Mouse (Mus musculus) embryo, embryonic 10.5 days (tissue): ENCODE results near the gene Suclg1.

ENCODE experiments used
- DNase-seq: peaks from one replicate; pipeline ENCODE4 v3.0.0-alpha.2; 2015; ENCODE audit warnings: low spot score

Gene Suclg1

GRCm38 (mm10) chr6:73249851-73250250 lies 1.7 kb downstream of the Suclg1 start:
- DNase-seq: no peak

DNA sequence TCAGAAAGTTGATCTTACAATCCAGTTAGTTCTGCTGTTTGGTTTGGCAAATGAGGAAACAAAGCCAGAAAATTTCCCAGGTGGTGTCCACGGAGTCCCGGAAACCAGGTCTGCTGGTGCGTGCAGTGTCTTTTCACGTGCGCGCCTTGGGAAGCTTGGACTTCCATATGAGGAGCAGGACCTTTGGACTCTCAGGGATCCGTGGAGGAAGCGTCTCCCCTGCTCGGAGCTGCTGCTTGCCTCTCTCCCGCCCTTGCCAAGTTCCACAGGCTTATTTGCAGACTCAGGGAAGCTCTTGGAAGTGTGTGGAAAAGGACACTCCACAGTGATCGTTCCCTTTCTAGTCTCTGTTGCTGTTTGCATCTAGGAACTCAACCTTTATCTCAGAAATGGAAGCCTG lies 3.2 kb downstream of the Suclg1 start:
- DNase-seq: no peak

DNA sequence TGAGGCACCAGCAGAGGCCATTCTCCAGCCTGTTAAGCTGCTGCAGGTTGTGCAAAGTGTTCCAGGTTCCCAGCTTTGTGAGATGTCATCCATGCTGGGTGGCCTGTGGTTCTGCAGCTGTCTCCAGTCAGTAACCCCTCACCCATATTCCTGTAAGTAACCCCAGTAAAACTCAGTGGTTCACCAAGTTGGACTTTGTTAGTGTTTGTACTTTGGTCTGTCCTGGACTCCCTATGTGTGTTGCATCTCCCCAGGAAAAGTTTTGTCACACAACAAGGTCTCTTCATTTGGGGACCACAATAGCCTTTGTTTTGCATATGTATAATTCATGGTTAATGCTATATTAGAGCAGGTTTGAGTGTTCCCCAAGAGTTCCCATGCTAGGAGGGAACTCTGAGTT lies 4.2 kb downstream of the Suclg1 start:
- DNase-seq: no peak

GRCm38 (mm10) chr6:73253006-73253405 lies 4.8 kb downstream of the Suclg1 start:
- DNase-seq: no peak

- DNase-seq: no peak
Observed at GRCm38 (mm10) chr6:73253584-73253983, 5.4 kb downstream of the Suclg1 start.

GRCm38 (mm10) chr6:73254307-73255228 lies 6.4 kb downstream of the Suclg1 start:
- DNase-seq: no peak

DNA sequence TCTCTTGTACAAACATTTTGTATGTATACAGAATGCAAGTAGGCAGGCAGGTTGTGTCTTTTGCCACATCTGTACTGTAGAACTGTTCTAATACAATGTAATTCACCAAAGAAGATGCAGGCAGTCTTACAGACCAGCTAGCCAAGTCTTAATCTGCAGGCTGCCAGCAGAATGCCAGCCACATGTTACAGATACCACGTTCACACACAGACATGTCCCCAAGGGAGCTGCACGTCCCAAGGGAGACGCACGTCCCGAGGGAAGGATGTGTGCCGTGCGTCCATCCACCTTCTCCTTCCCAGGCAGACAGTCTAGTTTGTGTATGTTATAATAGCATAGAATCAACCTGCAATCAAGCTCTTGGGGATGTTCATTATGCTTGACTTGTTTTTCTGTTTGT lies 8.9 kb downstream of the Suclg1 start:
- no peak for DNase-seq

GRCm38 (mm10) chr6:73260110-73260509 lies 11.9 kb downstream of the Suclg1 start:
- no peak for DNase-seq

DNA sequence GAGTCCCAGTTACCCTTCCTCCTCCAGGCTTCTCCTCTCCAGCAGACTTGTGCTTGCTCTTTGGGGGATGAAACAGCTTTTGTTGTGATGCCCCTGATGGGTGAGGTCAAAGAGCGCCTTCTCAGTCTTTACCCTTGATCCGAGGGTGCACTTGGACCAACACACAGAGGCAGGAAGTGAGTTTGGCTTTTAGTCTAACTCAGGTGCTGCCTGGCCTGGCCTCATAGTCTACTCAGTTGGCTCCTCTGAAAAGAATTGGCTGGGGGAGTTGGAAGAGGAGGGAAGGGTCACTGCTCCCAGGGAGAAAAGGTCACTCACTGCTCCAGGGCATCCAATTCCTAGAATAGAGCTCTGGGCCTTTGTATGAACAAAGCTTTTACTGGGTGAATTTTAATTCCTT lies 16.6 kb downstream of the Suclg1 start:
- DNase-seq: peak; percentile 28

- no peak for DNase-seq
Observed at GRCm38 (mm10) chr6:73267738-73268311, 19.6 kb downstream of the Suclg1 start.

DNA sequence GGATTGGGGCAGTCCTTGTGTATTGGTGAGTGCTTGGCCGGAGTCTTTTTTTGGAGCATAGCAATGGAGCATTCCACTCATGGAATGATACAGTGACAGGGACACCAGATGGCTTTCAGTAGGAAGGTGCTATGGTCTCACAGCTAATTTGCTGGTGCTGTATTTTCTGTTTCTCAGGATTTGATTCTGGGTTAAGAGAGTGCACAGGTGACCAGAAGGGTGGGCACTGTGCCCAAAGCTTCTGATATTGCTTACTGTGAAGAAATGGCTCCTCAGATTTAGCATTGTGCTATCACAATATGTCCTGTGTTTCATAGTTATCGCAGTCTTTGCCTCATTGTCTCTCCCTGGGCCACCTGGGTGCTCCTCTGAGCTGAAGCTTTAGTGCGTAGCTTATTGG lies 21.2 kb downstream of the Suclg1 start:
- no peak for DNase-seq

- DNase-seq: no peak
Observed at GRCm38 (mm10) chr6:73271546-73272091, 23.4 kb downstream of the Suclg1 start.

- no peak for DNase-seq
Observed at GRCm38 (mm10) chr6:73275002-73275401, 26.8 kb downstream of the Suclg1 start.

DNA sequence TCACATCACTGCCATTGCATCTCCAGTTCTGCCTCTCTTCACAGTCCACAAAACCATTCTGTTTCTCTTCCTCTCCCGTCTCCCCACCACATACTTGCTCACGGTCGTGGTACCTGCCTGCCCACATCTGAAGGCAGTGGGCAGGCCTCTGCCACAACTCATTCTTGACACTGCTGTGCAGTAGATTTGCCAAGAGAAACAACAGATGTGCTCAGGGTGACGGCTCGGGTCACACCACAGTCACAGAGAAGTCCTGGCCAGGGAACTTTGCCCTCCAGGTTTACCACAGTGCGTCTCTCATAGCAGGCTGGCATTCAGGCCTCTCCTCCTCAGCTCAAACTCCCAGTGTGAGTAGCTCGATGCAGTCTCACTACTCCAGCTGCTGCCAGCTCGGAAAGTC lies 31.5 kb downstream of the Suclg1 start:
- DNase-seq: no peak

GRCm38 (mm10) chr6:73280546-73281115 lies 32.4 kb downstream of the Suclg1 start:
- no peak for DNase-seq

- no peak for DNase-seq
Observed at GRCm38 (mm10) chr6:73286326-73286725, 38.1 kb downstream of the Suclg1 start.

DNA sequence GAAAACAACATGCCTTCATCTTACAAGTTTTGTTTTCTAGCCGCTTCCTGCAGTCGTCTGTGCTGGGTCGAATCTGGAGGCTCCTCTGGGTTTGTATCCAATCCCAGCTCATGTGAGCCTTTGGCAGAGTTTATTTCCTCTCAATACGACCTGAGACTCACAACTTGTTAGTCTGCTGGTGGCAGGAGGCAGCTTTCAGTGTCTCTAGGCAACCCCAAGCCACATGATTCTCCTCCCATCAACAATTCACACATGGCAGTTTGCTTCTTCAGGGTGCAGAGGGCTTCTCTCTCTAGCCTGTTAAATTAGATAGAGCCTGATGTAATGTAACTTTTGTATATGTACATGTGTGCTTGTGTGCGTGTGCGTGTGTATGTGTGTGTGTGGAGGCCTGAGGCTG lies 58.7 kb downstream of the Suclg1 start:
- no peak for DNase-seq

- DNase-seq: no peak
Observed at GRCm38 (mm10) chr6:73308685-73309520, 60.7 kb downstream of the Suclg1 start.

- DNase-seq: no peak
Observed at GRCm38 (mm10) chr6:73311335-73311734, 63.2 kb downstream of the Suclg1 start.

GRCm38 (mm10) chr6:73311786-73312185 lies 63.6 kb downstream of the Suclg1 start:
- no peak for DNase-seq

DNA sequence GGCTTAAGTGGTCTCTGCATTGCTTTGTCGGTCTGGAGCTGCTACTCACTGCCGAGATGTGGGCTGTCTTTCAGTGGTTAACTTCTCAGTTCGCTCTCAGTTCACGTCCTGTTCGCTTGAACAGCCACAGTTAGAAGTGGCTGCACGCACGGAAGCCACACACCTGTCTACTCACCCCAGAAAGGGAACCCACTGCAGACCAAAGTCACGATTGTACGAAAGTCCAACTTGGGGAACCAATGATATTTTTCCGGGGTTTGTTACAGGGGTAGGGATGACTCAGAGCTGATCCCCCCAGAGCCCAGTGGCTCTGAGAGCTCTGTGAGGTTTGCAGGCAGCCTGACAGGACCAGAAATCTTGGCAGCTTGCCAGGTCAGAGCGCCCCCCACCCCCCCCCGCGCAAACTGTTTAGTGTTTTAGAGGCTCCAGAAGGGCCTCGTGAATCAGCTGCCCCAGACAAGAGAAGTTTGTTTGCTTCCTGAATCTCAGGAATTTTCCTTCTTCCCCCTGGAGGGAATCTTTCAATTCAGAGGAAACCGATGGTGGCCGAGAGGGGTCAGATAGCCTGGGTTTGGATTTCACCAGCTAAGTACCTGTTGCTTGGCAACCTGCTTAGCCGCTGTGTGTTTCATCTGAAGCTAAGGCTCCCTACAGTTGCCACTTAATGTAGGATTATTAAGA lies 66.9 kb downstream of the Suclg1 start:
- peak; percentile 95 for DNase-seq
